Mouse (Mus musculus) thymus, postnatal 10 days (tissue): ENCODE results near the gene Mtfmt.

Experiments
- DNase-seq, 2 experiments: peaks; one replicate each; pipeline ENCODE4 v3.0.0; 2021; ENCODE audit warnings: low spot score in 2 of 2

Mtfmt gene

DNA sequence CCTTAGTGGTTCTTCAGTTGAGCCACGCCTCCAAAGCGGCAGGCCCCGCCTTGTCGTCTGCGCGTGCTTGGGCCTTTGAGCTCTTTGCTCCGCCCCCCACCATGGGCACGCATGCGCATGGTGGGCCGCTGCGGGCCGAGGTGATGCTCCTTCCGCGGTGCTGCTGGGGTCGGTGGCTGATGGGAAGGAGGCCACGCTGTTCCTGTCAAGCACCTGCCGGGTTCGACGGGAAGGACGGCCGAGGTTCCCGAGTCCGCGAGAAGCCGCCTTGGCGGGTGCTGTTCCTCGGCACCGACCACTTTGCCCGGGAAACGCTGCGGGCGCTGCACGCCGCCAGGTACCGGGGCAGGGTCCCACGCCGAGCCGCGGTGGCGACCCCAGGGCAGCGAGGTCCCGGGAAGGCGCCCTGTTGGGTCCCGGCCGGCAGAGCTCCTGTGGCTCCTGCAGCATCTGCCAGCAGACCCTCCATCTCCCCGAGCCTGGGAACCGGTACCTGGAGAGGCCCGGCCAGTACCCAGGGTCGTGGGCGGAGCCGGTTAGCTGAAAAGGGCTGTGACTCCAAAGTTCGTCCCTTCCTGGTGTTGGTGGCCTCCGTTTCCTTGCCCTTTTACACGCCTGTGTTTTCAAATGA, at the start of gene Mtfmt:
Gene Mtfmt, plus strand, starts transcription at position 112 of the 631 bp plus-strand sequence.
- peak; percentile 93 to 98 for DNase-seq

DNA sequence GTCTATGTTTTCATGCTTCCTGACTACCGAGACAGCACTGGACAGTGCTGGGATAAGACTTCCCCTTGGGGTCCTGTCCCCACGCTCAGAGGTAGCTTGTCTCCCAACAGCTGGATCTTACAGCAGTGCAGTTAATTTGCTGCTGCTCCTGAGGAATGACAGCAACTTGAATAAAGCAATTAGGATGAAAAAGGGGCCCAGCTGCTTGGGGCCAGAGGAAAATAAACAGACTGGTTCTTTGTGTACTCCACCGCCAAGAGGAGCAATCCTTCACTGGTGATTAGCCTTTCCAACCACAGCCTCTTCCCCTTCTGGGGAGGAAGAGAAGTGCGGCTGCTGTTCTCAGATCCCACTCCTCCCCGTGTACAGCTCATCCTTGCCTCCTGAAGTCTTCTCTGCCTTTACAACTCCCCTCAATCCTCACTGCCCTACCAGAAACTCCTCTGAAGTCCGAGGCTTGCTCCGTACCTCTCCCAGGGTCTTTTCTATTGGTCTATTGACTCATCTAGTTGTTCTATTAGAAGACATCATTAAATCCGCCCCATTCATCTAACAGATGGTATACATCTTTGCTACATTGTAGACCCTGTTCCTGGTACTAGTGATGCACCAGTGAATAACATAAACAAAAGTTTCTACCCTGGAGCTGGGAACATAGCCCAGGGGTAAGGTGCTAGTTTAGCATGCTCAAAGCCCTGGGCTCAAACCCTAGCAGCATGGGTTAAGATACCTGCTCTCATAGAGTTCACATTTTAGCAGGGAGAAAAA, 49.0 kb upstream of the Mtfmt start:
- DNase-seq: no peak

DNA sequence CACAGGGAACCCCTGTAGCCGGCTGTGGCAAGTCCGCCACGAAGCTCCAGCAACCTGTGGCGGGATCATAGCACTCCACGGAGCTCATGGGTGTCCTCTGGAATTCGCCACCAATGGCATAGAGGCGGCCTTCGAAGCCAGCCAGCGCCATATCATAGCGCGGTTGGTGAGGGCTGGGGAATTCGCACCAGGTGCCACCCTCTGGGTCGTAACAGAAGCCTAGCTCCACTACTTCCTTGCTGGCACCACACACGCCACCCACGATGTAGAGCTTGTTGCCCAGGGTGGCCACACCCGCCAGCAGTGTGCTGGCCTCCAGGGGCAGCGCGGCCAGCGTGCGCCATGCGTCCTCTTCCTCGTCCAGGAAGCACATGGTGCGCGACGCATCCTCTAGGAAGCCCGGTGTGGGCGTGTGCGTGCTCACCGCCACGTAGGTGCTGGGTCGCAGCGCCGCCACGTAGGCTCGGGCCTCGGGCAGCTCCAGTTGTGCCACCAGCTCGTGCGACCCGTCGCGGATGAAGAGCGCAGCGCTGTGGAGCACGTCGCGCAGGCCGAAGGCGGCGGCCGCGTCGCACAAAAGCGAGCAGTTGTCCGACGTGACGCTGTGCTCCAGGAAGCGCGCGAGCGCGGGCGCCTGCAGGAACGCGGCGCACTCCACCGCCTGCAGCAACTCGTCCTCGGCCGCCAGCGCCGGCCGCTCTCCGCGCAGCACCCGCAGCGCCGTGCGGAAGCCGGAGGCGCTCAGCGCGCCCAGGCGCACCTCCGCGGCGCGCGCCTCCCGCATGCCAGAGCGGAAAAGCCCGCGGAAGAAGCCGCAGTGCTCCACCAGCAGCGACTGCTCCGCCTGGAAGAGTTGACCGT, 44.6 kb upstream of the Mtfmt start:
- DNase-seq: no peak

DNA sequence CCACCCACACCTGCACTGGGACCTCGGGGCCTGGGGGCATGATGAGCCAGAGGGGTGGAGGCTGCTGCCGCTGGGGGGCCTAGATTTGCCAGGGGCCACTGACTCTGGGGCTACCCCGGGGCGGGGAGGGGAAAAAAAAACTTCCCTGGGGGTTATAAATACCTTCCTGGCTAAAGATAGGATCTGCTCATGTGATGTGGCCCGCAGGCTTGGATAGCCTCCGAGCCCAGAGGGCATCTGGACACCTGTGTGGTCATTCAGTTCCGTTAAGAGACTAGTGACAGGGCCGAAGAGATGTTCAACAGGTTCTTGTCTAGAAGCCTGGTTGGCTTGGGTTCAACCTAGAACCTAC, 44.0 kb upstream of the Mtfmt start, which contains the start of gene Kbtbd13:
Gene Kbtbd13, minus strand, starts transcription at position 40 of the 352 bp plus-strand sequence.
- DNase-seq: no peak

DNA sequence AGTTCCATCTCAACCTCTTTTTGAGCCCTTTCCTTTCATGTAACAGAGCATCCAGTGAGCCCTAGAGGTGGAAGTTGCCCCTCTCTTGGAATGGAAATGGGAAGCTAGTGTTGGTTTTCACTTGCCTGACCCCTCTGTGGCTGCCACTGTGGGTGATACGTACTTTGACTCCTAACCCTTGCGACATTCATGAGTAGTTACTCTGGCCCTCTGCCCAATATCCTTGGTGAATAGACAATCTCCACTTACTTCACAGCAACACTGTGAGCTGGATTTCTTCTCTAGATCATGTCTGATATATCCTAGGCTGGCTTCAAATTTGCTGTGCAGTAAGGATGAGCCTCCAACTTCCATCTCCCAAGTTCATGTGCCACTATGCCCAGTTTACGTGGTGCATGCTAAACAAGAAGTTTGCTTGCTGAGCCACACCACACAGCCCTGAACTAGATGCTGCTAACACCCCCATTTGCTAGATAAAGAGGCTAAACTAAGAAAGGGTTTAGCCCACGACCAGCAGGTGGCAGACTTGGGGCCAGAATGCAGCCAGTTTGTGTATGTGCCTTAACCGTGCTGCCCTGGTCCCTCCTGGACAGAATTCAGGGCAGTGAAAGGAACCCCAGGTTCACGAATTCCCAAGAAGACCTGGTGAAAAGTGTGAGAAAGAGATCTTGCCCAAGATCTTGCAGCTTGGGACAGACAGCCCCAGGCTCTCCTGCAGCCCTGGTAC, 42.8 kb upstream of the Mtfmt start:
- peak; percentile 20 to 66 for DNase-seq

DNA sequence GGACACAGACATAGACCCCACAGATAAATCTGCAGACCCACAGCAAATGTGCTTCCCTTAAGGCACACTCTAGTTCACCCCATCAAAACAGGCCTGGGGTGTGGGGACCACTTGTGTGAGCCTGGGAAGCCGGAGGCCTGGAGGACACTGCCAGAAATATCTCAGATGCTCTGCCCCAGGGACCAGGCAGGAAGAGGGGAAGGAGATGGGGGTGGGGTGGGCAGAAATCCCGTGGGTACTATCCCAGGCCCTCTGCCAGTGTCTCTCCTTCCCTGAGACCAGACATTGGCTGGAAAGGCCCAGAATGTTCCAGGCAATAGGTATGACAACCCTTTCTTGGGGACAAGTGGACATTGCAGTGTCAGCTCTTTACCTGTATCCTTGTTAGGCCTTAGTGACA, 42.0 kb upstream of the Mtfmt start:
- DNase-seq: no peak

DNA sequence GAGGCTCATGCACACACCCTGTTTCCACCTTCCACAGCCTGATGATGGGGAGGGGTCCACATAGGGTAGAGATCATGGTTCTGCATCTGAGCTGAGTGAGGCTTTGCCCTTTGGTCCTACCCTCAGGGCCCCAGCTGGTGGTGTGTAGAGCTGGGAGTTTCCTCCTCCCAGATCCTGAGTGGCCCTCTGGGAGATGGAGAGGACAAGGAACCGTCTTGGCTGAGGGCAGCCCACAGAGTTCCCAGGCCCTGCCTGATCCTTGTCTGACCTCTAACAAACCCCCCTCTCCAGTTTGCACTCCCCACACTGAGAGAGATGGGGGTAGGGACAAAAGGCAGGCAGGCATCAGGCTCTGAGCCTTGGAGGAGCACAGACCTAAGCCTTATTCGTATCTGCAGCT, 41.2 kb upstream of the Mtfmt start:
- DNase-seq: no peak

DNA sequence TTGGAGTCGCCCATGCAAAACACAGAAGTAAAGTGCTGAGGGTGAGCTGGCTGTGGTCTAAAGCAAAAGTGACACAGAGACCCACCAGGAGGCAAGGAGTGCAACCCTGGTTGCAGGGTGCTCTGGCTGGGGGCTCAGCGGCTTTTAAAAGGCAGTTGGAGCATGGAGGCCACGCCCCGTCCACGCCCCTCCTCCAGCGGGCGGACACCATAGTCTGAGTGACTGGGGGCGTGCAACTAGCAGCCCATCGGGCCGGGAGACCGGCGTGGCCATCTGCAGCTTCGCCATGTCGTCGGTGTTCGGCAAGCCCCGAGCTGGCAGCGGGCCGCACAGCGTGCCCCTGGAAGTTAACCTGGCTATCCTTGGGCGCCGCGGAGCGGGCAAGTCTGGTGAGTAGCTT, 37.3 kb upstream of the Mtfmt start, which contains the start of gene Rasl12:
Gene Rasl12, plus strand, starts transcription at position 228 of the 400 bp plus-strand sequence.
- peak in 1 of 2 experiments; percentile 41 for DNase-seq

DNA sequence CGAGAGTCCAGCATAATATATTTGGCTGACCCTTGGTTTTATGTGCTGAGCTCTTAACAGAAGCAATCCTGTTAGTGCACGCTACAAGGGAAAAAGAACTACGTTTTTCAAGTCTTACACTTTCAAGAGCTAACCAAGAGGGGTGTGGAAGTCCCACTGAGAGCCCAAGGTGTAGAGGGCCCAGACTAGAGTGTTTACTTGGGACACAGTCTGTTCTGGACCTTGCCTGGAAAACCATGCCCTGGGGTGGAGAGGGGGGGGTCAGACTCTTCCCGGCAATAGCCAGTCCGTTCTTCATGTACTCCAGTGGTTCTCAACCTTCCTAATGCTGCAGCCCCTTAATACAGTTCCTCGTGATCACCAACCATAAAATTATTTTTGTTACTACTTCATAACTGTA, 35.6 kb upstream of the Mtfmt start:
- no peak for DNase-seq

DNA sequence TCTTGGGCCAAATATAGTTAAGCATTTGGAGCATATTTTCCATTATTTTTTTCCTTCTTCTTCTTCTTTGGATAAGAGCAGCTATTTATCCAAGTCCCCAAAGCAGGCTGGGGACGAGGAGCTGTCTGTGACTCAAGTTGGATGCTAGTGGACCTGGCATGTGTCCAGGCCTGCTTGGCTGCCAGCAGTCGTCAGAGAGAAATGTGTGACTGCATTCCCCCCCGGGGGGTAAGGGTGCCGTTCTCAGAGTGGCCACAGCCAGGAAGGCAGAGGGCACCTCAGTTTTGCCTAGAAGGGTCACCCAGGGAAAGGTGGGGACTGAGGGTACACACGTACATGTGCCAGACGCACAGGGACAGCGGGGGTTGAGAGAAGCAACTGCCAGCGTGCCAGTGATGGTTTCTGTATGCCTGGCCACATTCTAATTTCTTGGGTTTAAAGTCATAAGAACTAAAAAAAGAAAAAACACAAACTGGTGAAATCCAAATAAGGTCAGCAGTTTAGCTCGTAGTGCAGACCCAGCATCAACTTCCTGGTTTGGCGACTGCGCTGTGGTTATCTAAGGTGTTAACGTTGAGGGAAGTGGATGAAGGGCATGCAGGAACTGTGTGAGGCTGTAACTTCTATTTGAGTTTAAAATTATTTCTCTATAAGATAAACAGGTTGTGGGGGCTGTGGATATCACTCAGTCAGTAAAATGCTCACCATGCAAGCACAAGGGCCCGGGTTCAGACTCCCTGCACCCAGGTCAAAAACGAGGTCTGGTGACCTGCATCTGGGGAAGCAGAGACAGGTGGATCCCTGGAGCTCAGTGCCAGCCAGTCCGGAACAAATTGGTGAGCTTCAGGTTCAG, 31.0 kb upstream of the Mtfmt start:
- DNase-seq: no peak

DNA sequence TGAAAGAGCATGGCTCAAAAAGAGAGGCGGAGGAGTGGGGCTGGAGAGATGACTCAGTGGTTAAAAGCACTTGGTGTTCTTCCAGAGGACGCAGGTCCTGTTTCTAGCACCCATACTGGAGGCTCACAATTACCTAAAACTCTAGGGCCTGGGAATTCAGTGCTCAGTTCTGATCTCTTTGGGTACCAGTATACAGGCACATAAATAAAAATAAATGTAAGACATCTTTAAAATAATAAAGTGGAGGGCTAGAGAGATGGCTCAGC, 30.5 kb upstream of the Mtfmt start:
- DNase-seq: no peak

DNA sequence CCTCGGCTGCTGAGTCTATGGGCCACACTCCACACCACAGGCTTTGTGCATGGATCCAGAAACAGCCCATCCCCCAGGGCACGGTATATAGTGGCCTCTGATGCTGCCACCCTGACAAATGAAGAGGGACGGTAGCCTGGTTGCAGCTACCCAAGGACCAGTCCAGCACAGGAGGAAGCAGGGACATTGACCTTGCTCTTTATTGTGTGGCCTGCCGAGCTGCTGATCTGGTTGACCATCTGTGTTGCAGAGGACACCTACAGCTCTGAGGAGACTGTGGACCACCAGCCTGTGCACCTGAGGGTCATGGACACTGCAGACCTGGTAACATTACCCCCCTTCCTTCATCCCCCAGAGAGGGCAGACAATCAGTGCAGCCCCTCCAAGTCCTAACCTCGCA, 28.3 kb upstream of the Mtfmt start:
- DNase-seq: no peak

DNA sequence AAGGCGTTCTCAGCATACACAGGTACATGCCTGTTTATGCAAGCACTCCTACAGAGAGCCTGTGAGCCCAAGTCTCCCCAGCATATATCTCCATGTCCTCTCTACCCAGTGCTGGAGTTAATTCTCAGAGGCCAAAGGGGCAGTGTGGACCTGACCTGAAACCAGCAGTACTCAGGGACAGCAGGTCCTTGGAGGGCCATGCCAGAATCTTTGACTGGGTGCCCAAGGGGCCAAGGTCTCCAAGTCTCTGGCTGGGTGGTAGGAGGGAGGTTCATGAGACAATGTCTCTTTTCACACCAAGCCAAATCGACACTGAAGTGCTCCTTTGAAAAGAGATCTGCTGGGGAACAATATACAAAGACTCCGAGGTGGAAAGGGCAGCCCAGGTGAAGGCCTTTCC, 27.7 kb upstream of the Mtfmt start:
- no peak for DNase-seq

DNA sequence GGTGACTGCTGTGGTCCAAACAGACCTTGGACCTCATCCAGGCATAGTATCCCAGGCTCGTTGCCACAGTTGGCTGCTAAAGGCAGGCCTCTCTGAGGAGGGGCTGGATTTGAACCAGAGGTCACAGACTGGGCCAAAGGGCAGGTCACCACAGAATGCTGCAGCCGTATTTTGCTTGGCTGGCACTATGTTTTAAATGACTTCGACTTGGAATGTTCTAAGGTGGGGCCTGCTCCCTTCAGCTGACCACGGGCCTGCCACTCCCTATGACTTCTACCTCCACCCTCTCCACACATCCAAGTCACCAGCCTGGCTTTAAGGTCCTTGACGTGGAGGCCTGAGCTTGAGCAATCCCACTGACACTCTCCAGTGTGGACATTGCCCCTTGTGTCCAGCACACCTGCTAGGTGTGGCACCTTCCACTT, 26.7 kb upstream of the Mtfmt start:
- DNase-seq: no peak

DNA sequence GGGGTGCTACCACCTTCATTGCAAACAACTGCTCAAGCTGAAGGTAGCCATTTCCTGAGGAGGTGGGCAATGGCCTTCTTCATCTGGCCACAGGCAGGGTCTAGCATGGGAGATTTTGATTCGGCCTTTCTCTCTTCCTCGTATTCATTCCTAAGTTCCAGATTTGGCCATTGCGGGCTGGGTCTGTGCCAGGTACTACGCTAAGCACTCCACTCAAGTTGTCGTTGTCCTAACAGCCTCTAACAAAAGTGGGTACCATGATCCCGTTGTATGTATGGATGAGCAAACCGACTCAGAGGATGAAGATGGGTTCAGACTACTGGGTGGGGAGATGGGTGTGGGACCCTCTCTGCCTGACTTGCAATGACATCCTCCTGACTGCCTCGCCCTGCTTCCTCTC, 25.2 kb upstream of the Mtfmt start:
- no peak for DNase-seq

DNA sequence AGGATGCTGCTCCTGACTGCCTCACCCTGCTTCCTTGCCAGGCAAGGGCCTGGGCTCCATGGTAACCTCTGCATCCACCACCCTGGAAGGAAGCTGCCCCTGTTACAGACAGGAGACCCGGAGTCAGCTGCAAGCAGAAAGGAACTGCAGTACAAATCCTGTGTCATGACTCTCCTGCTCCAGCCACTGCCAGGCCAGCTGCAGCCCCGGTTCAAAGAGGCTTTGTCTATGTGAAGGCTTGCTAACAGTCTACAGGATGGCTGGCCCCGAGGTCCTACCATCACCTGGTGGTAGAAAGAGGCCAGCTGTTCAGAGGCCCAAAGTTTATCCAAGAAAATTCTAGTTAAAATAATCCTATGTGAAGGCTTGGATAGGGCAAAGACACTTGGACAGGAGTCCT, 24.3 kb upstream of the Mtfmt start:
- no peak for DNase-seq

DNA sequence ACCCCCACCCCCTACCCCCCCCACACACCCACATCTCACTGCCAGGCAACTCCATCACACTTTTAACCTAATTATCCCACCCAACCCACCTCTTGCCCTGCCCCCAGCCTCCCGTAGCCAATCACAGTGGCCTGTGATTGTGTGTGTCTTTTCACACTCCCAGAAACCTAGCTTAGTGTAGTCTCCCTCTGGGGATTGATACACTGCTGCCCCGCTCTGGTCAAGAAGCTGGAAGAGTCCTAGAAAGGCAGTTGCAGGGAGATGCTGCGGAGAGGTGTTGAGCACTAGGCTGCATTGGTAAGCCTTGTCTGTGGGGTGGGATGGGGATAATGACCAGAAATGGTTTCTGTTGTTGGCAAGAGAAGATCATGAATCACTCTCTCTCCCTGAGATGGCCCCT, 17.8 kb upstream of the Mtfmt start:
- DNase-seq: no peak

DNA sequence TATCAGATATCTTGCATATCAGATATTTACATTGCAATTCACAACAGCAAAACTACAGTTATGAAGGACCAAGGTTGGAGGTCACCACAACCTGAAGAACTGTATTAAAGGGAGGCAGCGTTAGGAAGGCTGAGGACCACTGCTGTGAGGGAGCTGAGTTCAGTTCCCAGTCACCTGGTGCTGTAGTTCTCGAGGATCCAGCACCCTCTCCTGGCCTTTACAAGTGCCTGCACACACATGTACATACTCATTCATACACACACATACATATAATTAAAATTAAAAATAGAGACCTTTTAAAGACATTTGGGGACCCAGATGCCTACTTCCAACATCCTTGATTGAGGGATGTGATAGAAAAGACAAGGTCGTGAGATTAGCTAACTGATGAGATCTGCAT, 15.9 kb upstream of the Mtfmt start:
- DNase-seq: no peak

DNA sequence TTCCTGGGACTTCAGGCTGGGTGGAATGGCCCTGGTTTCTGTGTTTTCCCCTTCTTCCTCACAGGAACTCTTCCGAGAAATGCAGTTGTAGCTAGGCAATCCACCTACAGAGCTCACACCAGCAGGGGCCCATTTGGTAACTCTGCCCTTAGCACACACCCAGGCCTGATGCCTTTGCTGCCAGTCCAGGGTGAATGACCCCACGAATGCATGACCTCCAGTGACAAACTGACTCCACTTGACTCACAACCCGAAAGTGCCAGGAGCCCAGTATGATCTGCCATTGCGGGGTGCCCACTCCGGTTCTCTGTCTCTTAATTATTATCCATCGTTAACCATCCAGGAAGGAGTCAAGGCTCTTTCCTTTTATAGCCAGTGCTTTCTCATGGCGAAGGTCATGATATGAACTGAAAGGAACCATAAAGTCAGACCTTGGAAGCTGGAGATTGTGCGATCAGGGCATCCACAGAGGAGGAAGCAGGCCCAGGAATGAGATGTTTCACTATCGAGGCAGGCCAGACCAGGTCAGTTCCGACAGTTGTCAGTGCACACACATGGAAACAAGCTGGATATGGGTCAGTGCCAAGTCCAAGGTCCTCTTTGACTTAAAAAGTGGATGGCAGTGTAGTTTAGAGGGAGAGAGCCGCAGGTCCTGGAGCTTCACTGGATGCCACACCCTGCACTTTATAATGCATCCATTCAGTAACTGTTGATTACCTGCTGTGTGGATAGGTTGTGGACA, 12.7 kb upstream of the Mtfmt start, which contains the start of gene Slc51b:
Gene Slc51b, minus strand, starts transcription at position 196 of the 742 bp plus-strand sequence.
- DNase-seq: no peak

DNA sequence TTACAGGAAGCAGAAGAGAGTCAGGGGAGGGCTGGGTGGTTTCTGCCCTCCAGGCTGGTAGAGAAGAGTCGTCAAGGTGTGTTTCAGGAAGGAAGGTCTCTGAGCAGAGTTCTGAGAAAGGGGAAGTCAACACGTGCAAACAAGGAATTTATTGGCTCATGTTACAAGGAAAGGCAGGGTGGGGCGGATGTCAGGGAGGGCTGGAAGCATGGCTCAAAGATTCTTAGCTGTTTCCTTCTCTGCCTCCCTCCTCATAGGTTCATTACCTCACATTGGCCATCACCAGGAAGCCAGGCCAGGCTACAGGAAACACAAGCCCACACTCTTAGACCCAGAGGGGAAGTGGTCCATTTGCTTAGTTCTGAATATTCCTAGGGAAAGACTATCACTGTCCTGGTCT, 11.2 kb upstream of the Mtfmt start:
- no peak for DNase-seq
